Mouse (Mus musculus) spleen, adult 2 months (tissue): ENCODE results near the gene Fam185a.

ENCODE experiments used
- CTCF ChIP-seq: fragments of 200-500 bp; IDR thresholded peaks from 2 replicates; pipeline ENCODE4 v1.5.1; 2011; ENCODE audit warnings: mild to moderate bottlenecking, inconsistent platforms; ENCODE audit not compliant: insufficient read depth, insufficient read length, insufficient replicate concordance; ENCODE audit errors: extremely low read depth
- POLR2A ChIP-seq: fragments of 200-500 bp; IDR thresholded peaks from 2 replicates; pipeline ENCODE4 v1.6.1; 2011; ENCODE audit warnings: low read depth, low read length, inconsistent platforms

- TF ChIP-seq CTCF (no peak), POLR2A (no peak)
Measured at GRCm38 (mm10) chr5:21414116-21414820, 10.5 kb upstream of the Fam185a start.
